Mouse (Mus musculus): ENCODE measurements around the gene Gm49355. TPM values are rescaled to one million over a fixed set of nuclear protein-coding genes. Genes with fewer than 3 reads are reported as not detected.

Gene Gm49355
- total RNA-seq, 1 experiment from 2014 or later, result 0.60 TPM

DNA sequence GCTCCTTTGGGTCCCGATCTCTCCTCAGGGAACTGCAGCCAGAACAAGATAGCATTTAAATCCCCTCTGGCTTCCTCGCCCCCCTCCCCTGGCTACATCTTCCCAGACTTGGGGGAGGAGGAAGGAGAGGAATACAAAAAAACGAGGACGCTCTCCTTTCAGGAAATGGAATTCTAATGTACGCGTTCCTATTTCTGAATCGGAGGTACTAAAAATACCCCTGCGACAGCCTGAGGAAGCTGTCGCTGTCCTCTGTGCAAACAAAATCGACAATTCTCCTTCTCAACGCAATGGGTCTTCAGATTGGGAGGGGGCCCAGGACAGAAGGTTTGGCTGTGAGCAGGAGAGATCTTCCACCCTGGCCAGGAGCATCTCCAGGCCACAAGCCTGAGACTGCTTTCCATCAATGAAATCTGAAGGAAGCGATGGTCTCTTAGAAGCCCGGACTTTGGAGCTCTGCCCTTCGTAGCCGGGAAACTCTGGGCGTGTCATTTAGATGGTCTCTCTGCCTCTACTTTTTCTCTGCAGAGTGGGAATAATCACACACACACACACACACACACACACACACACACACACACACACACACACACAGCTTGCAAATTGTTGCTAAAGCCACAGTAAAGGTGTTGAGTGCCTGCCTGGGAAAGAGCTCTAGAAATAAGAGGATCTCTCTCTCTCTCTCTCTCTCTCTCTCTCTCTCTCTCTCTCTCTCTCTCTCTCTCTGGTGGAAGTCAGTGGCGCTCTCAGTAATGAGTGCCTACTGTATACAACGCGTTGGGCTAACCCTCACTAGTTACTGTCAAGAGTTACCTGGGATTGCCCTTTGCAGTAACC, 56.7 kb downstream of the Gm49355 start:
- no peak for ATAC-seq (replicated peaks in 1 of 2; ENCODE audit: insufficient read depth in 1 of 2, low FRiP score in 2 of 2, low TSS enrichment in 1 of 2, low read depth in 1 of 2, poor library complexity in 2 of 2, severe bottlenecking in 2 of 2)

DNA sequence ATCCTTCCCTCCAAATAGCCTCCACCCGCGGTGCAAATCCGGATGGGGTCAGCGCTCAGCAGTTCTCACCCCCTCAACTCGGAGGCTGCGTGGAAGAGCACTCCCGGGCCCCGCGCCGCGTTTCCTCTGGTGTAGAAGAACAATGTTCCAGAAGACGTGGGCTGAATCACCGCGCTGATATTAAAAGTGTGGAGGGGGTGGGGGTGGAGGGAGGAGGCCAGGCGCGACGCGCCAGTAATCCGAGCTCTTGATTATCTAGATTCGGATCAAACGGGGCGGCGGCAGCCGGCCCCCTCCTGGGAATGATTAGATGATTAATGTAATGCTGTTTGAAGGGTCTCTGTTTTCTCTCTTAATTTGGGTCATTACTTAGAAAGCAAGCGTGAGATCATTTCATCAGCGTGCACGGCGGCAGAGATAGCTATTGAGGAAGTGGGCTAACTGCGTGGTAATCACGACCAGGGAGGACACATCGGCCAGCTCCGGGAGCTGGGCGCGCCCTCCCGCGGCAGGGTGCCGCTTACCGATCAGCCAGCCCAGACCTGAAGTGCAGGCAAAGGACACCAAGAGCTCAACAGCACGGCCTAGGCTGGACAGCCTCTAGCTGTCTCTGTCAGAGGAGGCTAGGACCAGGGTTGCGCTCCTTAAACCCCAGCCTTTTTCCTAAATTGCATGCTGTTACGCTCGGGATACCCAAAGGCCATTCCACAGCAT, 57.5 kb downstream of the Gm49355 start:
- peak in 1 of 2 experiments; percentile 12; a peak in 1 of 4 replicates for ATAC-seq (replicated peaks in 1 of 2; ENCODE audit: insufficient read depth in 1 of 2, low FRiP score in 2 of 2, low TSS enrichment in 1 of 2, low read depth in 1 of 2, poor library complexity in 2 of 2, severe bottlenecking in 2 of 2)

- ATAC-seq (replicated peaks in 1 of 2; ENCODE audit: insufficient read depth in 1 of 2, low FRiP score in 2 of 2, low TSS enrichment in 1 of 2, low read depth in 1 of 2, poor library complexity in 2 of 2, severe bottlenecking in 2 of 2), result no peak
These were observed 58.1 kb downstream of the Gm49355 start for GRCm38 (mm10) chr14:12341789-12342457.

DNA sequence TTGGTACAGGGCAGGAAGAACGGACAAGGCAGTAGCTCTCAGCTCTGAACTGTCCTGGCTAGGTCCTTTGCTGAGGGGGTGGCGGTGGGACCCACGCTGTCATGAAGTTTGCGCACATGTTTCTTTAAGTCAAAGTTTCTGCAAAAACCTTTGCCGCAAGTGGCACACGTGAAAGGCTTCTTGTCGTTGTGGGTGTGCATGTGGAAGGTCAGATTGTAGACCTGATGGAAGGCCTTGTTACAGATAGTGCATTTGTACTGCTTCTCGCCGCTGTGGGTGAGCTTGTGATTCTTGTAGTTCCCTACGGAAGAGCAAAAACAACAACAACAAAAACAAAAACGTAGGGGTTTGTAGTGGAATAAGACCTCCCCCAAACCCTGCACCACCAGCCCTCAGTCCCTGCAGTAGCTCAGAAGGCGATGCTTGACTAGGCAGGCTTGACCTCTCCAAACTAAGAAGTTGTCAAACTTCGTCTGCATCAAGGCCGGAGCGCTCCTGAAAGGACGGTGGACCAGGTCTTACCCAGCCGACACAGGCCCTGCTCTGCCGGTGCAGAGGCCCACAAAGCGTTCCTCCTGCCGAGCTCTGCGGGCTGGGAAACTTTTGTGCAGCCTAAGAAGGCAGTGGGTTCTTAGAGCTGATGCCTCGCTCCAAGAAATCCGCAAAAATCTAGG, 58.8 kb downstream of the Gm49355 start:
- ATAC-seq (replicated peaks in 1 of 2; ENCODE audit: insufficient read depth in 1 of 2, low FRiP score in 2 of 2, low TSS enrichment in 1 of 2, low read depth in 1 of 2, poor library complexity in 2 of 2, severe bottlenecking in 2 of 2), result no peak

- no peak for ATAC-seq (replicated peaks in 1 of 2; ENCODE audit: insufficient read depth in 1 of 2, low FRiP score in 2 of 2, low TSS enrichment in 1 of 2, low read depth in 1 of 2, poor library complexity in 2 of 2, severe bottlenecking in 2 of 2)
These were observed 59.7 kb downstream of the Gm49355 start for GRCm38 (mm10) chr14:12343451-12343941.

DNA sequence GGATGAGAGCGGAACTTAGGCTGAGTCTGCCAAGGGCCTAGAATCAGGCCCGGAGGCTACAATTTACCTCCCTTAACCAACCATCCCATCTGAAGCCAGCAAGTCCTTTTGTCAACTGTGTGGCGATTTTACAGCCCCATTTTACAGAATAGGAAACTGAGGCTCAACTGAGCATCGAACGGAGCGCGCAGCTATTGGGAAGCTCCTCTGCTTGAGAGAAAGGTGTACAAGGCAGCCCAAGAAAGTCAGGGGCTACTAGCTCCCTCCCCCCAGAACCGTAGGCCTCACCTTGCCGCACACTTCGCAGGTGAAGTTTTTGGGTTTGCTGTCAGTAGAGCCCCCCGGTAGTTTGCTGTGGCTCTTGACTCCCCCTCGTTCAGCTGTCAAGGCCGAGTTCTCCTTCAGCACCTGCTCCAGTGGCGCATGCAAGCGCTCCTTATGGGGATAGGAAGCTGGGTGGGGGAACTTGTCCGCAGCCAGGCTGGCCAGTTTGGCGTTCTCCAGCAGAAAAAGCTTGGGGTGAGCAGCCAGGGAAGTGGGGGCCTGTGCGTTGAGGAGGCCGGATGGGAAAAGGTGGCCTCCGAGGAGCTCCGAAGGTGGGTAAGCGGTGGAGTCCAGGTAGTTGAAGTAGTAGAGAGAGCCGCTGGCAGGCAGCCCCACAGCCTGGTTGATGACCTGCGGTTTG, 60.4 kb downstream of the Gm49355 start:
- ATAC-seq (replicated peaks in 1 of 2; ENCODE audit: insufficient read depth in 1 of 2, low FRiP score in 2 of 2, low TSS enrichment in 1 of 2, low read depth in 1 of 2, poor library complexity in 2 of 2, severe bottlenecking in 2 of 2), result no peak

DNA sequence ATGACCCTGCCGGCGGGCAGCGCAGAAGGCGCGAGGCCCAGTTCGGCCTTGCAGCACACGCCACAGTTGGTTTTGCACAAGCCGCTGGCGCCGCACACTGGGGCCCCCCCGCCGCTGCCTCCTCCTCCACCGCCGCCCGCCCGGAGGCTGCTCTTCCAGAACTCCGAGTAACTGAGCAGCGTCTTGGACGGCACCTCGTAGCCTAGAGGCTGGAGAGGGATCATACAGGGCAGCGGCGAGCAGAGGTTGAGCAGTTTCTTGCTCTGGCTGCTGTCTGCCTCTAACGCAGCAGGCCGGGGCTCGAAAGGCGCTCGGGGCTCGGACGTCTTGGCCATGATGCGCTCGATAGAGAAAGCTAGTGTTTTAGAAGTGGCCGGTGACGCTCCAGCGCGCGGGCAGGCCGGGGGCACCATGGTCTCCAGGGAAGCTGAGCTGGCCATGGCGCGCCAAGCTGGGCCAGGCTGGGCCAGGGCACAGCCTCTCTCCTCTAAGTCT, 61.0 kb downstream of the Gm49355 start:
- ATAC-seq (replicated peaks in 1 of 2; ENCODE audit: insufficient read depth in 1 of 2, low FRiP score in 2 of 2, low TSS enrichment in 1 of 2, low read depth in 1 of 2, poor library complexity in 2 of 2, severe bottlenecking in 2 of 2), result no peak

DNA sequence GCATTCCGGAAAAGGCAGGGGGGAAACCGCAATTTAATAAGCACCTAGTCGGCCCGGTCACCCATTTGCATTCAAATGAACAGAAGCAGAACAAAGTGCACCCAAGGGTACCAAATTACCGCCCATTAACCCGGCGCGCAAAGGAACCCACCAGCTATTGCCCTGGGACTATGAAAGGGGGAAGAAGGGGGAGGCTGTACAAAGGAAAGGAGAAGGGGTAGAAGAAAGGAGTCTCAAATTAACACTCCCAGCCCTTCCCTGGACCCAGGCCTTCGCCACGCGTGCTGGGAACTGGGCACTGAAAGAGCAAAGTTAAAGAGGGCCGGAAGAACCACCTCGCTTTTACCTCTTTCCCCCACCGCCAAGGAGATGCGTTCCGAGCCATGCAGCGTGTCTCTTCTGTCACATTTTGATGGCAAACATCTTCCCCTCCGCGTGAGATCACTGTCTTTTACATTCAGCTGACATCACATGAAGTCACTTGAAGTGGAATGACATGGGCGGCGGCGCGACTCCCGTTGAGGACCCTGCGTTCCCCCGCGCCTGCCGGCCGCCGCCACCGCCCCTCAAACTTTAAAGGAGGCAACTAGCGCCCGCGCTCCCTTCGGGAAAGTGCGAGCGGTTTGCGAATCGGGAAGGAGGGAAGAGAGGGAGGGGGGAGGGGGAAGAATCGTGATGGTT, 61.6 kb downstream of the Gm49355 start:
- ATAC-seq (replicated peaks in 1 of 2; ENCODE audit: insufficient read depth in 1 of 2, low FRiP score in 2 of 2, low TSS enrichment in 1 of 2, low read depth in 1 of 2, poor library complexity in 2 of 2, severe bottlenecking in 2 of 2), result no peak

- ATAC-seq (replicated peaks in 1 of 2; ENCODE audit: insufficient read depth in 1 of 2, low FRiP score in 2 of 2, low TSS enrichment in 1 of 2, low read depth in 1 of 2, poor library complexity in 2 of 2, severe bottlenecking in 2 of 2), result no peak
These were observed 62.5 kb downstream of the Gm49355 start for GRCm38 (mm10) chr14:12346011-12346864.

DNA sequence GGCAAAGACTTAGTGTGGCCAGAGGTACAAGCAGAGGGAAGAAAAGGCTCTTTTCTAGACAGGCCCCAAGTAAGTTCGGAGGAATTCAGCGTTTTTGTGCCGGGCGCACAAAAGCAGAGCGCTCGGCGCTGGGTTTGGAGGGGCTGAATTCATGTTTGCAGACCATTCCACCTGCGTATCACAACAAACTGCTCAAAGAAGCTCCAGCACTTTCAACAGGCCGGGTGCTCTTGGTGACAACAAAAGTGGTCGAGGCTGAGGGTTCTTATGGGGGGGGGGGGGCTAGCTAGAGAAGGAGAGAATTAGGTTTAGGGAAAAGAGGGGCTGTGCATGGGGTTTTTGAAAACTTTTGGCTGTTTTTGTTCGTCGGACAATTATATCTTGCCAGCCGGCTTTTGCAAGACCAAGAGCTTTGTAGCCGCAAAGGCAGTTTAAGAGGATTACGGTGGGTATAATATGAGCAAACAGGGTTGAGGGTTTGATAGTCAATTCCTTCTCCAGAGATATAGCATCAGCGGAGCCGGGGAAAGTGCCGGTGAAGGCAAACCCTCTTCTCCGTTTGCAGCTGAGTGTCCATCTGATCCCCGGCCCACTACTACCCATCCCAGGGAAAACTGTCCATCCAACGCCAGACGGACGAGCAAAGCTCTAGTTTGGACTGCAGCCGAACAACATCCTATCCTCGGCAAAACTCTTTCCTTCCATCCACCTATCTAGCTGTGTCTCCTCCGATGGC, 63.3 kb downstream of the Gm49355 start:
- ATAC-seq (replicated peaks in 1 of 2; ENCODE audit: insufficient read depth in 1 of 2, low FRiP score in 2 of 2, low TSS enrichment in 1 of 2, low read depth in 1 of 2, poor library complexity in 2 of 2, severe bottlenecking in 2 of 2), result no peak

- no peak for ATAC-seq (replicated peaks in 1 of 2; ENCODE audit: insufficient read depth in 1 of 2, low FRiP score in 2 of 2, low TSS enrichment in 1 of 2, low read depth in 1 of 2, poor library complexity in 2 of 2, severe bottlenecking in 2 of 2)
These were observed 64.3 kb downstream of the Gm49355 start, which contains the start of gene Fezf2 for GRCm38 (mm10) chr14:12348089-12348488. Fezf2 (minus strand) TSS chr14:12348189.

- ATAC-seq (replicated peaks in 1 of 2; ENCODE audit: insufficient read depth in 1 of 2, low FRiP score in 2 of 2, low TSS enrichment in 1 of 2, low read depth in 1 of 2, poor library complexity in 2 of 2, severe bottlenecking in 2 of 2), result no peak
These were observed 65.7 kb downstream of the Gm49355 start for GRCm38 (mm10) chr14:12349334-12350090.

- ATAC-seq (replicated peaks in 1 of 2; ENCODE audit: insufficient read depth in 1 of 2, low FRiP score in 2 of 2, low TSS enrichment in 1 of 2, low read depth in 1 of 2, poor library complexity in 2 of 2, severe bottlenecking in 2 of 2), result no peak
These were observed 66.6 kb downstream of the Gm49355 start for GRCm38 (mm10) chr14:12350271-12350916.
